Mouse (Mus musculus) thymus, adult 2 months (tissue): ENCODE measurements around the gene F10. TPM values are rescaled to one million over a fixed set of nuclear protein-coding genes. Genes with fewer than 3 reads are reported as not detected.

Experiments
- DNase-seq: peaks from one replicate; pipeline ENCODE4 v3.0.0; 2021
- H3K27ac ChIP-seq: fragments of 200-500 bp; 2 replicates; pipeline ENCODE4 v1.5.1; 2012; ENCODE audit warnings: low read length, control low read depth; ENCODE audit not compliant: control insufficient read depth, insufficient read depth
- H3K27me3 ChIP-seq: fragments of 200-500 bp; 2 replicates; pipeline ENCODE4 v1.6.1; 2012; ENCODE audit warnings: mild to moderate bottlenecking, low read length, moderate library complexity, mixed read lengths; ENCODE audit not compliant: control insufficient read depth, insufficient read depth
- H3K36me3 ChIP-seq: fragments of 200-500 bp; 2 replicates; pipeline ENCODE4 v1.6.1; 2012; ENCODE audit warnings: mild to moderate bottlenecking, low read length, moderate library complexity; ENCODE audit not compliant: control insufficient read depth, insufficient read depth
- H3K4me1 ChIP-seq: fragments of 200-500 bp; replicated peaks from 2 replicates; pipeline ENCODE4 v1.6.1; 2012; ENCODE audit warnings: low read length; ENCODE audit not compliant: control insufficient read depth, insufficient read depth
- H3K4me3 ChIP-seq: fragments of 200-500 bp; 2 replicates; pipeline ENCODE4 v1.5.1; 2012; ENCODE audit warnings: mild to moderate bottlenecking, low read length, control low read depth, moderate library complexity; ENCODE audit not compliant: control insufficient read depth, insufficient read depth
- CTCF ChIP-seq: fragments of 200-500 bp; IDR thresholded peaks from 2 replicates; pipeline ENCODE4 v1.5.1; 2012; ENCODE audit warnings: mild to moderate bottlenecking, control low read depth, low read length, moderate library complexity, borderline replicate concordance; ENCODE audit not compliant: control insufficient read depth, poor library complexity, insufficient read depth; ENCODE audit errors: extremely low read depth
- POLR2A ChIP-seq: fragments of 200-500 bp; IDR thresholded peaks from 2 replicates; pipeline ENCODE4 v1.6.1; 2012; ENCODE audit warnings: mild to moderate bottlenecking, low read length, control low read depth, moderate library complexity; ENCODE audit not compliant: control insufficient read depth, poor library complexity, insufficient read depth; ENCODE audit errors: extremely low read depth
- WGBS: fragments of 180-500 bp; shearing (Covaris S2); methylation state at CpG from one replicate; pipeline ENCODE4 v1.1.7; 2018; 5-methylcytosine and 5-hydroxymethylcytosine counted together
- polyA plus RNA-seq: library from polyadenylated mRNA; depleted of rRNA; stranded (reverse); fragments of >200 nt; gene quantifications from 2 replicates; pipeline ENCODE4 v1.2.3, GENCODE M21; 2012

Gene F10
- polyA plus RNA-seq, 1 experiment, result 1.8 TPM

DNA sequence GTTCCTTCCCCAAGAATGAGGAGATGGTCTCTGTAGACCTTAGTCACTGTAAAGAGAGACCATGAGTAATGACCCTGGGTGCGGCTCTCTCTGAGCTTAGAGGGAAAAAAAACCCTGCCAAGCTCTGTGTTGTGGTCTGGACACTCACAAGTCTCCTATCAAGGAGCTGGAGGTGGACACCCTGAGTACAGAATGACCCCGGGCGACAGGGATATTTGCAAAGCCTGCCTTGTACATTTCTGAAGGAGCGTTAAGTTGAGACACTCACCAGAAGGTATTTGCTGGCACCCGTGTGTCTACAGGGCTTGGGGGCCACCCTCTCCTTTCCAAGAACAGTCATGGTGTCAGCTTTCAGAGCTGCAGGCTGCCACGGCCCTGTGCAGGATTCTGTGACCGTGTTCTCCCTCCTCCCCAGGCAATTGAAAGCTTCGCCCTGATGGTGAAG lies 40.3 kb upstream of the F10 start:
- Histone ChIP-seq H3K4me3 (no peak overlapping the region), H3K36me3 (no peaks in the 10 kb centered on the region), H3K27me3 (no peaks in the 10 kb centered on the region), H3K4me1 (no peaks in the 10 kb centered on the region; the same call in 1 of the 2 replicates), H3K27ac (no peak overlapping the region)
- DNase-seq, result no peak
- 88% methylated on average over 8 of the region's 8 CpGs for WGBS
- TF ChIP-seq POLR2A, result no peak
- TF ChIP-seq CTCF, result no peak

DNA sequence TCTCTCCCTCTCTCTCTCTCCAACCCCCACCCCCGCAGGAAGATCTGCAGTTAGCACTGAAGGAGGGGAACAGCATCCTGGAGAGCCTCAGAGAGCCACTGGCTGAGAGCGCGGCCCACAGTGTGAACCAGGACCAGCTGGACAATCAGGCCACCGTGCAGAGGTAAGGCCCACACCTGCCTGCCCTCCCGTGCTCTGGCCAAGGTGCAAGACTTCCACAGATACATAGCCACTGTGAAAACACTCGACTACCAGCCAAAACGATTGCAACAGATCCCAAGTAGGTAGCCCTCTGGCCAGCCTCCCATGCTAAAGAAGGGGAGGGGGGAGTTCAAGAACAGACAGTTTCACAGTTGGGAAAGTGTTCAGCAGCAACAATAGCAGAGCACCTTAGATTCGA lies 38.8 kb upstream of the F10 start:
- no peaks in the 10 kb centered on the region; the same call in 1 of the 2 replicates for H3K4me1 ChIP-seq
- H3K27me3 ChIP-seq, result no peaks in the 10 kb centered on the region
- no peak overlapping the region for H3K27ac ChIP-seq
- no peak for DNase-seq
- no peaks in the 10 kb centered on the region for H3K36me3 ChIP-seq
- WGBS, result 91% methylated on average over 8 of the region's 8 CpGs
- TF ChIP-seq CTCF (no peak), POLR2A (no peak)
- H3K4me3 ChIP-seq, result no peak overlapping the region

- TF ChIP-seq POLR2A, result no peak
- no peak for TF ChIP-seq CTCF
- Histone ChIP-seq H3K4me1 (no peaks in the 10 kb centered on the region; the same call in 1 of the 2 replicates), H3K27me3 (no peaks in the 10 kb centered on the region), H3K36me3 (no peaks in the 10 kb centered on the region), H3K4me3 (no peak overlapping the region), H3K27ac (no peak overlapping the region)
- DNase-seq, result no peak
- WGBS, result 65% methylated on average over 9 of the region's 9 CpGs
Observed at GRCm38 (mm10) chr8:12999793-13000192, 37.3 kb upstream of the F10 start.

- H3K4me1 ChIP-seq, result no peaks in the 10 kb centered on the region
- no peak overlapping the region for H3K4me3 ChIP-seq
- no peaks in the 10 kb centered on the region for H3K36me3 ChIP-seq
- WGBS, result 94% methylated on average over 4 of the region's 4 CpGs
- TF ChIP-seq POLR2A, result no peak
- TF ChIP-seq CTCF, result no peak
- no peak overlapping the region for H3K27ac ChIP-seq
- no peaks in the 10 kb centered on the region for H3K27me3 ChIP-seq
- DNase-seq, result no peak
Observed at GRCm38 (mm10) chr8:13007458-13007857, 29.6 kb upstream of the F10 start.

DNA sequence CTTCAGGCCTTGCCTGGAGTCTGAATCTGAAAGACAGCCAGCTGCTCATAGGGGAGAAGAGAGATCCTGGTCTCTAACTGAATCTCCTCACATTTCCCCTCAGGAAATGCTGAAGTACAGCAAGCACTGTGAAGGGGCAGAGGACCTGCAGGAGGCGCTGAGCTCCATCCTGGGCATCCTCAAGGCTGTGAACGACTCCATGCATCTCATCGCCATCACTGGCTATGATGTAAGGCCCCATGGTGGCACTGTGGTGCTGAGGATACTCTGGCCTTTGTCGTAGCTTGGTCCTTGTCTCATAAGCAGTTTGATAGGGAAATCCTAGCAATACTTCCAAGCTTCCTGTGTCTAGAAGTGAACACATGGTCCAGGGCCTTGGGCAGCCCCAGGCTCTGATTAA lies 26.8 kb upstream of the F10 start:
- no peak overlapping the region for H3K4me3 ChIP-seq
- WGBS, result 84% methylated on average over 4 of the region's 4 CpGs
- no peak overlapping the region for H3K27ac ChIP-seq
- no peaks in the 10 kb centered on the region for H3K36me3 ChIP-seq
- H3K27me3 ChIP-seq, result no peaks in the 10 kb centered on the region
- TF ChIP-seq CTCF (no peak), POLR2A (no peak)
- H3K4me1 ChIP-seq, result no peaks in the 10 kb centered on the region
- no peak for DNase-seq

DNA sequence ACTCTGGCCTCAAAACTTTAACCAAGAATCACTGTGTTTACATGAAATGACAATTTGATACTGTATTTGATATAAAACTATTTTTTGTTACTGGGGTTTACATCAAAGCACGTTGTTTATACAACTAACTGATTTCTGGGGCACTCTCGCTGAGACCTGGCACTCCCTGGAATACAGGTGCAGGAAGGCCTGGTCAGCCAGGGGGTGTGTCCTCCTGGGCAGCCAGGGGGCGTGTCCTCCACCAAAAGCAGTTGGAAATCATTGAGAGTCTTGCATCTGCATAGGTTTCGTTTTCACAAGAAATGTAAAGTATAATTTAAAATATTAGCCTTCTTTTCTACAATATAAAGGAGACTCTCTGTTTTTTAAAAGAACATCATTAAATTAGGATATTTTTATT lies 17.5 kb upstream of the F10 start:
- no peaks in the 10 kb centered on the region for H3K36me3 ChIP-seq
- H3K27ac ChIP-seq, result no peak overlapping the region
- no peak for TF ChIP-seq POLR2A
- TF ChIP-seq CTCF, result no peak
- H3K4me3 ChIP-seq, result no peak overlapping the region
- no peaks in the 10 kb centered on the region for H3K4me1 ChIP-seq
- H3K27me3 ChIP-seq, result no peaks in the 10 kb centered on the region
- WGBS, result 70% methylated on average over 4 of the region's 4 CpGs
- DNase-seq, result no peak

- no peak for DNase-seq
Observed at GRCm38 (mm10) chr8:13021830-13022229, 15.3 kb upstream of the F10 start.

More at GRCm38 (mm10) chr8:13021830-13022229, 15.3 kb upstream of the F10 start:
- no peaks in the 10 kb centered on the region for H3K4me1 ChIP-seq
- WGBS, result 91% methylated on average over 8 of the region's 8 CpGs
- TF ChIP-seq POLR2A (no peak), CTCF (no peak)
- H3K36me3 ChIP-seq, result no peaks in the 10 kb centered on the region
- no peak overlapping the region for H3K27ac ChIP-seq
- H3K4me3 ChIP-seq, result no peak overlapping the region
- H3K27me3 ChIP-seq, result no peaks in the 10 kb centered on the region
